Mouse (Mus musculus) liver, embryonic 16.5 days (tissue): Measurements from ENCODE around the gene Npc1l1. TPM values are rescaled to one million over a fixed set of nuclear protein-coding genes. Genes with fewer than 3 reads are reported as not detected.

ENCODE experiments used
- ATAC-seq: fragments of 200-750 bp; cut with Nextera tagmentation; 2 replicates; pipeline ENCODE4 v1.8.0; 2017; ENCODE audit warnings: low read depth, mild to moderate bottlenecking, moderate number of reproducible peaks, moderate library complexity
- H3K27ac ChIP-seq: fragments of 300-500 bp; sonication (generic); 2 replicates; pipeline ENCODE4 v1.5.1; 2014; ENCODE audit warnings: mild to moderate bottlenecking, low read length
- H3K27me3 ChIP-seq: fragments of 300-500 bp; sonication (generic); 2 replicates; pipeline ENCODE4 v1.6.1; 2014; ENCODE audit warnings: low read depth, low read length, mixed read lengths; ENCODE audit not compliant: control insufficient read depth, insufficient read depth
- H3K36me3 ChIP-seq: fragments of 300-500 bp; sonication (generic); 2 replicates; pipeline ENCODE4 v1.6.1; 2014; ENCODE audit warnings: mild to moderate bottlenecking; ENCODE audit not compliant: control insufficient read depth, insufficient read depth
- H3K4me1 ChIP-seq: fragments of 300-500 bp; sonication (generic); 2 replicates; pipeline ENCODE4 v1.6.1; 2014; ENCODE audit warnings: low read depth, low read length, mixed read lengths; ENCODE audit not compliant: control insufficient read depth
- H3K4me2 ChIP-seq: fragments of 300-500 bp; sonication (generic); 2 replicates; pipeline ENCODE4 v1.6.1; 2014; ENCODE audit warnings: low read depth, low read length, mixed read lengths
- H3K4me3 ChIP-seq: fragments of 300-500 bp; sonication (generic); 2 replicates; pipeline ENCODE4 v1.5.1; 2014; ENCODE audit warnings: low read depth, mild to moderate bottlenecking, low read length
- H3K9ac ChIP-seq: fragments of 300-500 bp; sonication (generic); 2 replicates; pipeline ENCODE4 v1.6.1; 2014; ENCODE audit warnings: low read depth, low read length
- H3K9me3 ChIP-seq: fragments of 300-500 bp; sonication (generic); replicated peaks from 2 replicates; pipeline ENCODE4 v1.6.1; 2016; ENCODE audit warnings: low read length; ENCODE audit not compliant: control insufficient read depth
- WGBS: fragments of 180-500 bp; shearing (Covaris S2); extraction: QIAGEN DNeasy Blood & Tissue Kit; methylation state at CpG from one replicate; pipeline ENCODE4 v1.1.7; 2014; ENCODE audit not compliant: insufficient replicate concordance; 5-methylcytosine and 5-hydroxymethylcytosine counted together
- polyA plus RNA-seq: library from polyadenylated mRNA; unstranded; fragments of >200 nt; fragmentation: Nextera tagmentation; extraction: Ambion mirVana; gene quantifications from 2 replicates; pipeline ENCODE4 v1.2.1, GENCODE M21; 2015

Npc1l1 gene
- 0.05 and 0.26 TPM in 2 replicates for polyA plus RNA-seq

DNA sequence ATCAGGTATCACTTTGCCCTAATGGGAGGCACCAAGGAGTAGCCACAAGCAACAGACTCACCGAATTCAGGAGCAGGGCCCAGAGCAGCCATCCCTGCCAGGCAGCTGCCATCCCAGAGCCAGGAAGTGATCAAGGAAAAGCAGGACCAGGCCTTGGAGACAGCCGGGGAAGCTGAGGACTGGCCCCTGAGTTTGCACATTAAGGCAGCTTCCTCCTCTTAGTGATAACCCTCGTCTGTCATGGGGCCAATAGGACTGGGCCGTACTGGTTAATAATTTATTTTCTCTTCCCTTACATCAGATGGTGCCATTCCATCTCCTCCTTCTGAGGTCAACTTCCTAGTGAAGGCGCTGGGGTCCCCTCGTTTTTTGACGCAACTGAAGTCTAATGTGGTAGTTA, at the start of gene Npc1l1:
Gene Npc1l1, minus strand, starts transcription at position 132 of the 400 bp plus-strand sequence.
- Histone ChIP-seq H3K9me3 (peaks cover under 1% of the 10 kb centered on the region), H3K27ac (no peak within 1 kb of the TSS), H3K36me3 (no peaks in the 10 kb centered on the region), H3K4me2 (no peak within 1 kb of the TSS), H3K27me3 (no peaks in the 10 kb centered on the region), H3K9ac (no peak within 1 kb of the TSS), H3K4me1 (no peaks in the 10 kb centered on the region), H3K4me3 (no peak within 1 kb of the TSS)
- 47% methylated on average over 7 of the region's 7 CpGs for WGBS
- no peak for ATAC-seq

DNA sequence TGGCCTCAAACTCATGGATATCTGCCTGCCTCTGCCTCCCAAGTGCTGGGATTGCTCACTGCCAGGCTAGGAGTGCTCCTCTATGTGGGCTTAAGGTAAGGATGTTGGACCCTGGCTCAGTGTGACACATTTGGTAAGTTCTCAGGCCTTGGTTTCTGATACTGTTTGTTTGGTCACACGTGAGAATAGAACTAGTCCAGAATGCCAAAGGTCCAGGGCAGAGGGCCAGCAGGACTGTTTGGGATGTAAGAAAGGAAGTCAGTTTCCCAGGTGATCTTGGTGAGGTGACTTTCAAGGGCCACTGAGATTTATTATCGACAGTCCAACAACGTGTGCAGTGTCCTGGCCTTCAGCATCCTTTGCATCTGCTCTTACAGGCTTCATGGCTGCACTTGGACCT, 46.5 kb upstream of the Npc1l1 start:
- H3K27ac ChIP-seq, result no peak overlapping the region
- H3K27me3 ChIP-seq, result no peaks in the 10 kb centered on the region
- WGBS, result 67% methylated on average over 3 of the region's 3 CpGs
- H3K36me3 ChIP-seq, result peaks cover 4% of the 10 kb centered on the region
- H3K4me1 ChIP-seq, result peaks cover 16% of the 10 kb centered on the region
- H3K4me2 ChIP-seq, result no peak overlapping the region
- no peak overlapping the region for H3K9ac ChIP-seq
- H3K4me3 ChIP-seq, result no peak overlapping the region
- ATAC-seq, result no peak
- H3K9me3 ChIP-seq, result no peaks in the 10 kb centered on the region; the same call in 1 of the 2 replicates

DNA sequence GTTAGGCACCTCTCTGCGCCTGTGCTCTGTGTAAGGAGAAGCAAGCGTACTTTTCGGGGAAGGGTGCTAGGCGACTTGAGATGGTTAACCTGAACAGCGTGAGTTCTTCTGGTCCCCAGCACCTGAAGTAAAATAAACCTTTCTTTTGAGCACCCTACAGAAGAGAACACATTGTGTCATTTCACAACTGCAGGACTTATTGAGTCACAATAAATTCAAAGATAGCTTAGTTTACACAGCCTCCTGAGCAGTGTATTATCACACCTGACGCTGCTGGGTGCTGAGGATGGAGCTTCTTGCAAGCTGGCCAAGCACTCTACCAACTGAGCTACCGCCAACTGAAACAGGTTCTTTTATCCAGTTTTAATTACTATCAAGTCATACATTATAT, 45.1 kb upstream of the Npc1l1 start:
- peaks cover 16% of the 10 kb centered on the region for H3K4me1 ChIP-seq
- peak overlapping the region; percentile 84 for H3K9ac ChIP-seq
- no peak for ATAC-seq
- H3K4me2 ChIP-seq, result peak overlapping the region; percentile 67
- H3K36me3 ChIP-seq, result peaks cover 9% of the 10 kb centered on the region
- no peaks in the 10 kb centered on the region for H3K27me3 ChIP-seq
- peak overlapping the region; percentile 77 for H3K4me3 ChIP-seq
- WGBS, result 30% methylated on average over 7 of the region's 7 CpGs
- peak overlapping the region; percentile 76 for H3K27ac ChIP-seq
- H3K9me3 ChIP-seq, result no peaks in the 10 kb centered on the region; the same call in 1 of the 2 replicates

DNA sequence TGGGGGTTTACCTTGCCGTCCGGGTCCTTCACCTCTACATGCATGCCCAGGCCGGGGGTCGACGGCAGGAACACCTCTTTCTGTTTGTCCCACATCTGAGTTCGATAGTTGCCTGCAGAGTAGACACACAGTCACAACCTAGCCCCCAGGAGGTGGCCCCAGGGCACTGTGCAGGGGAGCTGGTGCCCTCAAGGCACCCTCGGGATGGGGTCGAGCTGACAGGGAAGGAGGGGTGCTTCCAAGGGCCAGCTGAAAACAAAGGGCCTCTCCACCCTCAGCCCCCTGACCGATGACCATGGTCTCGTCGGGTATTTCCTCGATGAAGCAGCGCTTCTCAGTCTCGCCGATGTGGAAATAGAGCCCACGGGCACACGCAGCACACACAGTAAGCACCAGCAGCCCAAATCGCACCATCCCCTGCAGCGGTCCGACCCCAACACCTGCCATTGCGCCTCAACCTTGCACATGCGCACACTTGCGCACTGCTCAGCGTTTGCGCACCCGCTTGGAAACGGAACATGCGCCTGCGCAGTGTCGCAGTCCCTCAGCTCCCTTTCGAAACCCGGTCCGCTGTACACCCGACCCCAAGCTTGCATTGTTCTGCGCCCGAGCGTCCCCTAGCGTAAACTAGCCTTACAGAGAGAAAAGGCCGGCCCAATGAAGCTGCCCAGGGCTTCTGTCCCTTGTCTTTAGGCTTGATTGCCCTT, 44.6 kb upstream of the Npc1l1 start, which contains the start of gene Tmed4:
Gene Tmed4, minus strand, starts transcription at position 484 of the 707 bp plus-strand sequence.
- H3K4me2 ChIP-seq, result peak within 1 kb of the TSS; percentile 67
- H3K27me3 ChIP-seq, result no peaks in the 10 kb centered on the region
- peaks cover 16% of the 10 kb centered on the region for H3K4me1 ChIP-seq
- H3K4me3 ChIP-seq, result peak within 1 kb of the TSS; percentile 77
- peak within 1 kb of the TSS; percentile 76 for H3K27ac ChIP-seq
- H3K36me3 ChIP-seq, result peaks cover 9% of the 10 kb centered on the region
- ATAC-seq, result peak; percentile 97
- H3K9ac ChIP-seq, result peak within 1 kb of the TSS; percentile 84
- WGBS, result under 1% methylated on average over 39 of the region's 39 CpGs
- H3K9me3 ChIP-seq, result no peaks in the 10 kb centered on the region

DNA sequence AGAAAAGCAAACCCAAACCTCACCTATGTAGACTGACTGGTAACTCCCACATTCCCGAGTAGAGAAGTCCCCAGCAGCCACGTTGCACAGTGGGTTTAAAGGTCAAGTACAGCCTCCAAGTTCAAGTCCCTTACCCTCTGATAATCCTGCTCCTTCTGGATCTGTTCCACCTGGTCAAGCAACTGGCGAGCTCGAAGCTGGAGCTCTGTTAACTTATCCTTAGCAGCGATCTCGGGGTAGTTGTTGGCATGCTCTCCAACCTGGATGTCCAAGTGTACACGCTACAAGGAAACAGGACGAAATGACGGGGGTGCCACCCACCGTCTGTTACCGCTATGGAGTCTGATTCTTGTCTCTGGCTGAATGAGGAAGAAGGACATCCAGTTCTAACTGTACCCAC, 43.7 kb upstream of the Npc1l1 start:
- Histone ChIP-seq H3K4me2 (peak overlapping the region; percentile 67), H3K9me3 (no peaks in the 10 kb centered on the region), H3K27ac (peak overlapping the region; percentile 3; the same call in 1 of the 2 replicates), H3K4me3 (peak overlapping the region; percentile 77), H3K4me1 (peaks cover 16% of the 10 kb centered on the region), H3K27me3 (no peaks in the 10 kb centered on the region), H3K9ac (peak overlapping the region; percentile 84), H3K36me3 (peaks cover 9% of the 10 kb centered on the region)
- ATAC-seq, result no peak
- WGBS, result 18% methylated on average over 11 of the region's 11 CpGs

DNA sequence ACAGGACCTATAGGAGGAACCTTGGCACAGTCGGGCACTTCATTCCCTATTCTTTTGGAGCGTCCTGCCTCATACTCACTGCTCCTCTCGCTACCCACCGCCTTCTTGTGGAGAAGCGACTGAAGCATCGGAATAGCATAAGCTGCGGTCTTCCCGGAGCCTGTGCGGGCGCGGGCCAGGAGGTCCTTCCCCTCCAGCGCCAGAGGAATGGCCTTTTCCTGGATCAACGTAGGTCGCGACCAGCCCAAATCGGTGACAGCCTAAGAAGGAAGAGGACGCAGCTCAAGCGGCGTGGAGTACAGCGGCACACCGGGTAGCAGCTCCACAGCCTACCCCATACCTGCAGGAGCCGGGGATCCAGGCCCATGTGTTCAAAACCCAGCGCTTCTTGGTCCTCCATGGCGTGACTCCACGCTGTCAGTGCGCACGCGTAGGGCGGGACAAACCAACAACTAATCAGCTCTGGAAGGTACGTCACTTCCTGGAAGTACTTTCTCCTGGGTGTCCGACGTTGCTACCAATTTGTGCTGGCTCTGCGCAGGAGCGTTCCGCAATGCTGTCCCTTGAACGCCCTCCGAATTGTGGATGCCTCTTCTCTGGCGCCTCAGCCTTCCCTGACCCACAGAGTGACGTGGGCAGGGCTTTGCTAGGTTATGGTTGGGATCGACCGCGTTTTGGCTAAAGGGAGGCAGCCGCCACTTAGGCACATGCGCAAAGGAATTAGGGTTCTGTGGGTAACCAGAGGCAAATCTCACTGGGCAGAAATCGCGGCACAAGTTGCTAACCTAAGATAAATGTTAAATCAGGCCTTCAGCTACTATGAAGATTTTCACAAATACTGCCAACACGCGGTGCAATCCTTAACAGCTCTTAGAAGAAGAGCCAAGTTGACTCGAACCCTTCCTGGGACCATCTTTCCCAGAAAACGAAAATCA, 37.6 kb upstream of the Npc1l1 start, which contains the start of gene Ddx56:
Gene Ddx56, minus strand, starts transcription at position 453 of the 935 bp plus-strand sequence.
- WGBS, result 1% methylated on average over 48 of the region's 50 CpGs
- Histone ChIP-seq H3K4me1 (peaks cover 10% of the 10 kb centered on the region), H3K4me3 (peak within 1 kb of the TSS; percentile 94), H3K27me3 (no peaks in the 10 kb centered on the region), H3K9me3 (no peaks in the 10 kb centered on the region), H3K4me2 (peak within 1 kb of the TSS; percentile 76), H3K9ac (peak within 1 kb of the TSS; percentile 89), H3K27ac (peak within 1 kb of the TSS; percentile 95), H3K36me3 (peaks cover 29% of the 10 kb centered on the region)
- peak; percentile 99 for ATAC-seq

DNA sequence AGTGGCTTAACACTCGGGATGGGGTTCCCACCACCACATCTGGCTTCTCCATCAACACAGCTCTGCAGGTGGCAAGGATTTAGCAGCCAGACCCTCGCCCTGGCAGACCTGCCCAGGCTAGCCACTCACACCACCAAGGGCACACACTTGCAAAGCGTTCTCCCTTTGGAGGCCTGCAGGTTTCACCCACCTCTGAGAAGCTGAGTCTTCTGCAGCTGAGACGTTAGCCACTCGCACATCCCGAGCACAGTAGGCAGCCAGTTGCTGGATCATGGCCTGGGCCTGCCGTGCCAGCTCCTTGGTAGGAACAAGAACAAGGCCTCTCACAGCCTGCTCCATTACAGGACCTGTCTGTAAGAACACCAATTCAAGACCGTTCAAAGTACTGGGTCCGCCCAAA, 36.7 kb upstream of the Npc1l1 start:
- no peak overlapping the region for H3K27ac ChIP-seq
- peak overlapping the region; percentile 94 for H3K4me3 ChIP-seq
- H3K27me3 ChIP-seq, result no peaks in the 10 kb centered on the region
- peaks cover 30% of the 10 kb centered on the region for H3K36me3 ChIP-seq
- peak overlapping the region; percentile 89 for H3K9ac ChIP-seq
- H3K4me2 ChIP-seq, result peak overlapping the region; percentile 76
- H3K9me3 ChIP-seq, result no peaks in the 10 kb centered on the region
- peaks cover 10% of the 10 kb centered on the region for H3K4me1 ChIP-seq
- ATAC-seq, result no peak
- 52% methylated on average over 9 of the region's 9 CpGs for WGBS

DNA sequence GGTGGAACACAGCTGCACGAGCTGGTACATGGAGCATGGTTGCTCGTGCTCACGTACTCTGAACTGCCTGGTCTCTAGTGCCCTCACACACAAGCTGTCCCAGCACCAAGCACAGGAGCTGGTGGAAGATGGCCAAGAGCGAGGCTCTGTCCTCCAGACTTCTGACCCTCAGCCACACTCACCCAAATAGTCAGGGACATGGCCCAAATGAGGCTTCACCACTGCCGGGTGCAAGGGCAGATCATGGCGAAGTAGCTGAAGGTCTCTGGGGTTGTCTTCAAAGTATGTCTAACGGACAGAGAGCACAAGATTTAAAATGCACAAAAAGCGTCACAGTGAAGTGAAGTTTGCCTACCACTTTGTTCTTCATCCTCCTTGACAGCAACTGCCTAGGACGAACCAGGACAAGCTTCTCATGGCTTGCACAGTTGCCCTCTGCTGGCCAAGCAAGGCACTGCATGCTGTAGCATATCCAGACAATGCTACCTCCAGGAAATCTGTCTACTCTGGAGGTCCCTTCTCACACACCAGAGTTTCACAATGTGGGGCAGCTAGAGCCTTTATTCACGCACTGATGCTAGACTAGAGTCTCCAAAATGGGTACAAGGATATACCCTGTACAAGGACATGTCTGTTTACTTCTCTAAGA, 31.6 kb upstream of the Npc1l1 start:
- H3K4me2 ChIP-seq, result no peak overlapping the region
- no peaks in the 10 kb centered on the region for H3K9me3 ChIP-seq
- WGBS, result 70% methylated on average over 10 of the region's 10 CpGs
- no peak overlapping the region for H3K27ac ChIP-seq
- no peaks in the 10 kb centered on the region for H3K27me3 ChIP-seq
- peaks cover 43% of the 10 kb centered on the region for H3K36me3 ChIP-seq
- H3K9ac ChIP-seq, result no peak overlapping the region
- H3K4me3 ChIP-seq, result no peak overlapping the region
- ATAC-seq, result 0 out of 2 replicates have a peak, but pooled peaks have one; percentile 49
- H3K4me1 ChIP-seq, result peaks cover 5% of the 10 kb centered on the region
